8 mouse cellular contexts compared by ENCODE assay signal in genomic region chr19:9082191-9083009, GRCm38 (mm10). TPM values are rescaled to one million over a fixed set of nuclear protein-coding genes. Genes with fewer than 3 reads are reported as not detected.
DNase-seq lines count a peak whose midpoint lies in the region; ATAC-seq and TF ChIP-seq lines count a peak whose summit lies in the region.

No protein-coding gene starts in this region.

- H3K9ac ChIP-seq in hindbrain, postnatal 0 days (replicated peaks; ENCODE audit: low read length): no peak overlapping the region

- H3K27ac ChIP-seq in gastrocnemius, adult 2 months: peak overlapping the region; percentile 78
- no peak overlapping the region for H3K27ac ChIP-seq in hindbrain, postnatal 0 days
- peak overlapping the region; percentile 47 for H3K27ac ChIP-seq in macrophage

- ATAC-seq in hindbrain, postnatal 0 days: peak; percentile 95

- 18% methylated on average over 23 of the region's 23 CpGs for WGBS in hindbrain, postnatal 0 days
- WGBS in macrophage (ENCODE audit: missing documents): 23% methylated on average over 23 of the region's 23 CpGs

- peak overlapping the region; percentile 19; the same call in 1 of the 2 replicates for H3K4me2 ChIP-seq in hindbrain, postnatal 0 days (ENCODE audit: low read depth, low read length)

- H3K27me3 ChIP-seq in hindbrain, postnatal 0 days (ENCODE audit: insufficient read depth, low read length): no peaks in the 10 kb centered on the region

- no peaks in the 10 kb centered on the region for H3K9me3 ChIP-seq in hindbrain, postnatal 0 days (ENCODE audit: low read length)

- H3K79me2 ChIP-seq in macrophage (ENCODE audit: inconsistent target): no peaks in the 10 kb centered on the region

- H3K4me1 ChIP-seq in hindbrain, postnatal 0 days (ENCODE audit: insufficient read depth, low read length): no peaks in the 10 kb centered on the region

- no peak; the same call in none of the 2 replicates for TF ChIP-seq CTCF in gastrocnemius, adult 2 months (IDR thresholded peaks at IDR 0.05)
- peak; percentile 97 for TF ChIP-seq CTCF in hindbrain, postnatal 0 days (IDR thresholded peaks at IDR 0.05; ENCODE audit: low read depth)

- no peaks in the 10 kb centered on the region for H3K36me3 ChIP-seq in hindbrain, postnatal 0 days (ENCODE audit: insufficient read depth, low read length)
- no peaks in the 10 kb centered on the region for H3K36me3 ChIP-seq in macrophage (ENCODE audit: inconsistent target)

- H3K4me3 ChIP-seq in gastrocnemius, adult 2 months: peak overlapping the region; percentile 58
- H3K4me3 ChIP-seq in hindbrain, postnatal 0 days (ENCODE audit: low read length): no peak overlapping the region
- no peak overlapping the region for H3K4me3 ChIP-seq in macrophage (ENCODE audit: inconsistent target)

- DNase-seq in R1 (ENCODE audit: low read depth, low spot score): peak; percentile 87
- peak; percentile 83 to 89 for DNase-seq in cerebellum, postnatal 25 days
- DNase-seq in gastrocnemius, adult 2 months: peak; percentile 92
- peak; percentile 90 for DNase-seq in hindbrain, postnatal 0 days (ENCODE audit: low spot score)
- DNase-seq in left cerebral cortex, adult 18-20 months (ENCODE audit: low spot score in 2 of 2): peak; percentile 65 to 66
- DNase-seq in retina, postnatal 7 days (ENCODE audit: low read depth, low spot score): peak; percentile 66
- DNase-seq in urinary bladder, postnatal 10 days (ENCODE audit: low spot score): peak; percentile 55

- intact Hi-C loops in gastrocnemius, adult 2 months (cut with DNase I): loop anchor here (1.0 kb wide), 2 partner anchors 90 to 106 kb away; no protein-coding TSS in a partner anchor

RNA-seq across cellular contexts. Expression of gene Scgb1a1, which starts 5.4 kb away (rescaled TPM):
- not detected for total RNA-seq in gastrocnemius, adult 2 months (2021)
- not detected in 2 replicates for total RNA-seq in hindbrain, postnatal 0 days (2014; rRNA removed)
- polyA plus RNA-seq in hindbrain, postnatal 0 days (2015; fragmentation: Nextera tagmentation; extraction: Ambion mirVana): not detected in 2 replicates
- not detected for total RNA-seq in left cerebral cortex, adult 18-20 months (2021)
- not detected for total RNA-seq in macrophage (2018; cell fraction: chromatin; rRNA removed)
- total RNA-seq in macrophage (2018; cell fraction: cytosol; rRNA removed): not detected
- total RNA-seq in macrophage (2018; cell fraction: nucleus; rRNA removed): not detected
- not detected in 3 replicates for polyA plus RNA-seq in macrophage (2018)

RNA-seq across cellular contexts. Expression of gene Asrgl1, which starts 53.0 kb away (rescaled TPM):
- total RNA-seq in gastrocnemius, adult 2 months (2021): 10 to 100 TPM; 29.3 to 32.8 TPM
- total RNA-seq in hindbrain, postnatal 0 days (2014; rRNA removed): 27.5 and 30.8 TPM in 2 replicates
- 50.0 and 62.4 TPM in 2 replicates for polyA plus RNA-seq in hindbrain, postnatal 0 days (2015; fragmentation: Nextera tagmentation; extraction: Ambion mirVana)
- 100 to 1,000 TPM; 131 to 136 TPM for total RNA-seq in left cerebral cortex, adult 18-20 months (2021)
- 1 to 10 TPM in 8 of 26 experiments, under 1 TPM in 8, not detected in 10; 0.26 to 9.3 (median 1.3) TPM for total RNA-seq in macrophage (2018; cell fraction: chromatin; rRNA removed)
- total RNA-seq in macrophage (2018; cell fraction: cytosol; rRNA removed): 1 to 10 TPM in 19 of 26 experiments, under 1 TPM in 7; 0.54 to 2.8 (median 1.3) TPM
- 1 to 10 TPM in 11 of 26 experiments, under 1 TPM in 14, not detected in 1; 0.14 to 7.3 (median 0.85) TPM for total RNA-seq in macrophage (2018; cell fraction: nucleus; rRNA removed)
- polyA plus RNA-seq in macrophage (2018): 1.3 to 2.5 TPM (median 2.1 TPM) in 3 replicates
